Mouse (Mus musculus) MEL (cell line): Measurements from ENCODE around the gene Mrps10.

Experiments
- CHD1 ChIP-seq: IDR thresholded peaks from 2 replicates; pipeline ENCODE4 v1.6.1; 2012; ENCODE audit warnings: low read depth, mild to moderate bottlenecking, inconsistent platforms, low read length, improper control_type of control experiment
- CTCF ChIP-seq, 3 experiments: IDR thresholded peaks in 2 of 3; conservative IDR thresholded peaks in 1 of 3; 2 replicates each; pipeline ENCODE4 v1.5.1; 2011 to 2012; ENCODE audit warnings: low read length in 3 of 3, low read depth in 2 of 3, mild to moderate bottlenecking in 2 of 3, improper control_type of control experiment in 1 of 3, inconsistent platforms in 1 of 3, mixed read lengths in 1 of 3, moderate library complexity in 1 of 3; ENCODE audit not compliant: control insufficient read depth in 1 of 3, insufficient read depth in 1 of 3, poor library complexity in 1 of 3, severe bottlenecking in 1 of 3
- EP300 ChIP-seq, 2 experiments: IDR thresholded peaks; 2 replicates each; pipeline ENCODE4 v1.6.1; 2011; ENCODE audit warnings: improper control_type of control experiment in 2 of 2, low read length in 2 of 2, low read depth in 1 of 2, mild to moderate bottlenecking in 1 of 2
- GABPA ChIP-seq: IDR thresholded peaks from 2 replicates; pipeline ENCODE4 v1.6.1; 2012; ENCODE audit warnings: low read depth, mild to moderate bottlenecking, inconsistent platforms, low read length, improper control_type of control experiment, moderate library complexity
- MAFK ChIP-seq: IDR thresholded peaks from 2 replicates; pipeline ENCODE4 v1.6.1; 2011; ENCODE audit warnings: low read depth, mild to moderate bottlenecking, low read length, improper control_type of control experiment, borderline replicate concordance
- MAZ ChIP-seq: IDR thresholded peaks from 2 replicates; pipeline ENCODE4 v1.6.1; 2012; ENCODE audit warnings: low read depth, mild to moderate bottlenecking, inconsistent platforms, low read length, improper control_type of control experiment
- NRF1 ChIP-seq: IDR thresholded peaks from 2 replicates; pipeline ENCODE4 v1.6.1; 2014; ENCODE audit warnings: low read depth, mild to moderate bottlenecking, inconsistent platforms, low read length, improper control_type of control experiment, moderate library complexity; ENCODE audit not compliant: poor library complexity, insufficient read depth, severe bottlenecking
- POLR2A ChIP-seq, 2 experiments: IDR thresholded peaks; 2 replicates each; pipeline ENCODE4 v1.6.1; 2011 to 2012; ENCODE audit warnings: low read length in 2 of 2, mild to moderate bottlenecking in 2 of 2, control low read depth in 1 of 2, improper control_type of control experiment in 1 of 2, low read depth in 1 of 2, moderate library complexity in 1 of 2; ENCODE audit not compliant: control insufficient read depth in 1 of 2, insufficient read depth in 1 of 2, poor library complexity in 1 of 2
- POLR2AphosphoS2 ChIP-seq: IDR thresholded peaks from 2 replicates; pipeline ENCODE4 v1.6.1; 2011; ENCODE audit warnings: low read length, improper control_type of control experiment
- POLR2AphosphoS5 ChIP-seq: IDR thresholded peaks from 2 replicates; pipeline ENCODE4 v1.6.1; 2012; ENCODE audit warnings: low read depth, borderline replicate concordance, mild to moderate bottlenecking, inconsistent platforms, low read length, moderate library complexity, mixed read lengths
- SMC3 ChIP-seq: IDR thresholded peaks from 2 replicates; pipeline ENCODE4 v1.6.1; 2011; ENCODE audit warnings: low read depth, low read length, improper control_type of control experiment
- USF1 ChIP-seq: IDR thresholded peaks from 2 replicates; pipeline ENCODE4 v1.6.1; 2014; ENCODE audit warnings: low read depth, mild to moderate bottlenecking, inconsistent platforms, low read length, improper control_type of control experiment, moderate library complexity

DNA sequence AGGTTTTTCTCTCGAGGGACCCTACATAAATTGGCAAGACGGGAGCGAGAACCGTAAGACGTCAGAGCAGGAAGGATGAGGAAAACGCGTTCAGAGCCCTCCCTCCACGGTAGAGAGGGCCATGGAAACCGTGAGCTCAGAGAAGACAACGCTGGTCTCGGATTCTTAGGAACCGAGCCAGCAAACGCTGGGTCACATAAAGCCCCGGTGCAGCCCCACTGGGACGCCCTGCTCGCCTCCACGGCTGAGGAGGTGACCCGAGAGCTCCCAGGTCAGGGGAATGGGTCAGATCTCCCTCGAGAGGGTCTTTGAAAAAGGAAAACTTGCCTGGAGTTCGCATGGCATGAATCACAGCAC is 378 bp downstream of the Mrps10 start:
- TF ChIP-seq NRF1 (no peak), SMC3 (no peak), USF1 (no peak), CTCF (IDR thresholded peaks at IDR 0.05 in 2 of 3, conservative IDR thresholded peaks at IDR 0.05 in 1 of 3; ENCODE audit: control insufficient read depth in 1 of 3, insufficient read depth in 1 of 3, low read depth in 2 of 3, low read length in 3 of 3, poor library complexity in 1 of 3, severe bottlenecking in 1 of 3) (no peak), POLR2A (IDR thresholded peaks at IDR 0.05; ENCODE audit: control insufficient read depth in 1 of 2, insufficient read depth in 1 of 2, low read depth in 1 of 2, low read length in 2 of 2, poor library complexity in 1 of 2) (peak; percentile 8 to 50; a peak in 2 of 4 replicates), POLR2AphosphoS5 (no peak), GABPA (no peak), POLR2AphosphoS2 (no peak), CHD1 (no peak), MAZ (no peak), EP300 (IDR thresholded peaks at IDR 0.05; ENCODE audit: low read depth in 1 of 2, low read length in 2 of 2) (no peak), MAFK (no peak)
